Mouse (Mus musculus): ENCODE results near the gene Stam2. TPM values are rescaled to one million over a fixed set of nuclear protein-coding genes. Genes with fewer than 3 reads are reported as not detected.
A peak's percentile ranks its signal among the peaks of the same experiment; 100 is the strongest.

Gene Stam2
- polyA plus RNA-seq, 1 experiment from 2014 or later, result 48.8 TPM

DNA sequence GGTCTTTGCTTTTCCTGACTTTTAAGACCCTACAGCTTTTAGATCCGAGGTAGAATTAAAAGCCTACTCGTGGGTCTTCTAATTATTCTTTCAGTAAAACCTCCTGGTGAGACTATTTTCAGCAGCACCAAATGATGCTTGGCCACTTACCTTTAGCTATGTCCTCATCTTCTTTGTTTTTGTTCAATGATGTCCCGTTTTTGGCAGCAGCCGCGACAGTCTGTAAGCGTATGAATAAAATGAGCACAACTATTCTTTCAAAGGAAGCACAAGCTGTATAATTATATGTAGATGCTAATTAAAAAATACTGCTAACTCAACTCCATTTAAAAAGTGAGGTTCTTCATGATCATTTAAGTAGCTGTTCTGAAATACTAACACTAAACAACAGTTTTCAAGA is 26.5 kb downstream of the Stam2 start:
- Histone ChIP-seq H3K36me3 (peaks cover 20% of the 10 kb centered on the region), H3K27me3 (no peaks in the 10 kb centered on the region), H3K4me2 (replicated peaks) (no peak overlapping the region), H3K4me1 (peaks cover 4% of the 10 kb centered on the region; the same call in 1 of the 2 replicates), H3K9me3 (replicated peaks) (no peaks in the 10 kb centered on the region), H3K4me3 (no peak overlapping the region), H3K27ac (no peak overlapping the region), H3K9ac (no peak overlapping the region)
- no peak for ATAC-seq (ENCODE audit: low FRiP score)
- 92% methylated on average over 6 of the region's 6 CpGs for WGBS

GRCm38 (mm10) chr2:52714111-52714510 is 28.0 kb downstream of the Stam2 start:
- 87% methylated on average over 4 of the region's 4 CpGs for WGBS
- Histone ChIP-seq H3K36me3 (peaks cover 25% of the 10 kb centered on the region), H3K9ac (no peak overlapping the region), H3K27me3 (no peaks in the 10 kb centered on the region), H3K27ac (no peak overlapping the region), H3K4me1 (no peaks in the 10 kb centered on the region), H3K4me3 (no peak overlapping the region), H3K4me2 (replicated peaks) (no peak overlapping the region), H3K9me3 (replicated peaks) (no peaks in the 10 kb centered on the region)
- ATAC-seq (ENCODE audit: low FRiP score), result no peak

GRCm38 (mm10) chr2:52710804-52711203 is 31.3 kb downstream of the Stam2 start:
- Histone ChIP-seq H3K9ac (no peak overlapping the region), H3K4me2 (replicated peaks) (no peak overlapping the region), H3K4me1 (no peaks in the 10 kb centered on the region), H3K27ac (no peak overlapping the region), H3K36me3 (peaks cover 35% of the 10 kb centered on the region), H3K9me3 (replicated peaks) (no peaks in the 10 kb centered on the region), H3K4me3 (no peak overlapping the region), H3K27me3 (no peaks in the 10 kb centered on the region)
- 87% methylated on average over 2 of the region's 2 CpGs for WGBS
- ATAC-seq (ENCODE audit: low FRiP score), result no peak

DNA sequence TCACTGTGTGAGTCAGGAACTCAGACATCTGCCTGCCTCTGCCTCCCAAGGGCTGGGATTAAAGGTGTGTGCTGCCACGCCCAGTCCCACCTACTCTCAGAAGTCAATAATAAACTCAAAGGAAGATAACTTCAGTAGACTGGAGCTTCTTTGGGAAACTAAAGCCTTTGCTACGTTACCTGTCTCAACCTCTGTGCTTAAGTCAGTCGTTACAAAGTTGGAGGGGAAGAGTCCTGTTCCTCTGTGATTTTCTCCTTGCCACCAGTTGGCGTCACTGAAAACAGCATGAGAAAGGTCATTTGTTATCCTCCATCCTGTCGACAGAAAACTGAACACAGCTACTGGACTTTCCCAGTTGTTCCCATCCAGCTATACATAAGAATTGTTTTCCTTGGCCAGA is 32.7 kb downstream of the Stam2 start:
- peaks cover 33% of the 10 kb centered on the region for H3K36me3 ChIP-seq

GRCm38 (mm10) chr2:52701368-52702036 is 40.6 kb downstream of the Stam2 start:
- Histone ChIP-seq H3K4me3 (no peak overlapping the region), H3K36me3 (peaks cover 15% of the 10 kb centered on the region; the same call in 1 of the 2 replicates), H3K9me3 (replicated peaks) (no peaks in the 10 kb centered on the region), H3K9ac (no peak overlapping the region), H3K4me2 (replicated peaks) (no peak overlapping the region), H3K27ac (no peak overlapping the region), H3K4me1 (no peaks in the 10 kb centered on the region), H3K27me3 (no peaks in the 10 kb centered on the region)
- no peak for ATAC-seq (ENCODE audit: low FRiP score)
- 93% methylated on average over 11 of the region's 11 CpGs for whole genome bisulfite sequencing

More for the DNA sequence above, 32.7 kb downstream of the Stam2 start:
- H3K4me1 ChIP-seq, result no peaks in the 10 kb centered on the region
- 90% methylated on average over 5 of the region's 5 CpGs for WGBS
- no peak overlapping the region for H3K27ac ChIP-seq
- H3K4me2 ChIP-seq (replicated peaks), result no peak overlapping the region
- H3K9ac ChIP-seq, result no peak overlapping the region
- no peak overlapping the region for H3K4me3 ChIP-seq
- ATAC-seq (ENCODE audit: low FRiP score), result no peak
- no peaks in the 10 kb centered on the region for H3K27me3 ChIP-seq
- no peaks in the 10 kb centered on the region for H3K9me3 ChIP-seq (replicated peaks)

DNA sequence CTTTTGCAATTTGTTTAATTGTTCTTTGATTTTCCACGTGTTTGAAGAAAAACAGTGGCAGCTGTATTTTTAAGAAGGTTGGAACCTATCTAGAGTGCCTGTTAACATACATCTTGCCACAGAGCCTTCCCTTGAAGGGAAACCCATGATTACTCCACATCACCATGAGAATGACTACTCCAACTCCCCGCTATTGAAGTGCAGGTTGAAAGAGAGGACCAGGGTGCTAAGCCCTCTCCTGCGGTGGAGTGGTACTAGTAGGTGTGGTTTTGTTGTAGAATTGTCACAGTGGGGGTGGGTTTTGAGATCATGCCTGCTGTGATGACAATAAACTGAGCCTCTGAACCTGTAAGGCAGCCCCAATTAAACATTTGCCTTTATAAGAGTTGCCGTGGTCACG is 41.7 kb downstream of the Stam2 start:
- Histone ChIP-seq H3K36me3 (peaks cover 10% of the 10 kb centered on the region; the same call in 1 of the 2 replicates), H3K9me3 (replicated peaks) (no peaks in the 10 kb centered on the region), H3K9ac (no peak overlapping the region), H3K4me2 (replicated peaks) (no peak overlapping the region), H3K4me3 (no peak overlapping the region), H3K4me1 (no peaks in the 10 kb centered on the region), H3K27me3 (no peaks in the 10 kb centered on the region), H3K27ac (no peak overlapping the region)
- 57% methylated on average over 5 of the region's 5 CpGs for WGBS
- no peak for ATAC-seq (ENCODE audit: low FRiP score)

- Histone ChIP-seq H3K4me2 (replicated peaks) (no peak overlapping the region), H3K27me3 (no peaks in the 10 kb centered on the region), H3K27ac (no peak overlapping the region), H3K9me3 (replicated peaks) (no peaks in the 10 kb centered on the region), H3K4me3 (no peak overlapping the region), H3K4me1 (no peaks in the 10 kb centered on the region), H3K36me3 (peaks cover 9% of the 10 kb centered on the region), H3K9ac (no peak overlapping the region)
- ATAC-seq (ENCODE audit: low FRiP score), result no peak
- 92% methylated on average over 6 of the region's 6 CpGs for WGBS
Measured at GRCm38 (mm10) chr2:52694604-52695003, 47.5 kb downstream of the Stam2 start.

GRCm38 (mm10) chr2:52691745-52692144 is 50.3 kb downstream of the Stam2 start:
- Histone ChIP-seq H3K36me3 (peaks cover 4% of the 10 kb centered on the region; the same call in 1 of the 2 replicates), H3K4me1 (no peaks in the 10 kb centered on the region), H3K9ac (no peak overlapping the region), H3K9me3 (replicated peaks) (no peaks in the 10 kb centered on the region), H3K27me3 (no peaks in the 10 kb centered on the region), H3K4me3 (no peak overlapping the region), H3K27ac (no peak overlapping the region), H3K4me2 (replicated peaks) (no peak overlapping the region)
- ATAC-seq (ENCODE audit: low FRiP score), result no peak
- WGBS, result 72% methylated on average over 4 of the region's 4 CpGs

GRCm38 (mm10) chr2:52686601-52687000 is 55.5 kb downstream of the Stam2 start:
- no peak overlapping the region for H3K9ac ChIP-seq
- no peaks in the 10 kb centered on the region for H3K36me3 ChIP-seq
- H3K4me2 ChIP-seq (replicated peaks), result no peak overlapping the region
- H3K4me1 ChIP-seq, result no peaks in the 10 kb centered on the region
- H3K4me3 ChIP-seq, result no peak overlapping the region
- no peak for ATAC-seq (ENCODE audit: low FRiP score)
- H3K27me3 ChIP-seq, result no peaks in the 10 kb centered on the region
- WGBS, result 89% methylated on average over 6 of the region's 6 CpGs
- H3K27ac ChIP-seq, result no peak overlapping the region
- H3K9me3 ChIP-seq (replicated peaks), result no peaks in the 10 kb centered on the region

DNA sequence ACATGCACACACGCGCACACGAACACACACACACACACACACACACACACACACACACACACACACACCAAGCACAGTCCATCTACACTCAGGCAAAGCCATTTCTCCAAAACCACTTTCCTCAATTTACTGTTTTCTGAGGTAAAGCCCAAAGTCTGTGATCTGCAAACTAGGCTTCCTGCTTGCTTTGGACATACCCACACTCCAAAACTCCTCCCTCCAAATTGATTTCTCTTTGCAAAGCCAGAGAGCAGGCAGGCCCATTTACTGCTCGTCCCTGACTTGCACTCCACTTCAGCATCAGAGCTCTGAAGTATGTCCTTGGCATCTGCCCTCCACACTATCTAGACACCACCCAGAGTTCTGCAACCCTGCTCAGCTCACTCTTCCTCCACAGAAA is 64.5 kb downstream of the Stam2 start:
- no peak for ATAC-seq (ENCODE audit: low FRiP score)
- Histone ChIP-seq H3K27me3 (peaks cover 34% of the 10 kb centered on the region), H3K27ac (no peak overlapping the region), H3K9me3 (replicated peaks) (no peaks in the 10 kb centered on the region), H3K4me1 (peaks cover 10% of the 10 kb centered on the region), H3K4me2 (replicated peaks) (no peak overlapping the region), H3K4me3 (no peak overlapping the region), H3K36me3 (no peaks in the 10 kb centered on the region), H3K9ac (no peak overlapping the region)
- 79% methylated on average over 4 of the region's 4 CpGs for WGBS

GRCm38 (mm10) chr2:52676913-52677303 is 65.2 kb downstream of the Stam2 start:
- H3K4me1 ChIP-seq, result peaks cover 10% of the 10 kb centered on the region
- H3K27me3 ChIP-seq, result peaks cover 37% of the 10 kb centered on the region
- peak overlapping the region; percentile 73 for H3K4me3 ChIP-seq
- H3K36me3 ChIP-seq, result no peaks in the 10 kb centered on the region
- H3K9ac ChIP-seq, result peak overlapping the region; percentile 80
- 6% methylated on average over 6 of the region's 6 CpGs for WGBS
- H3K27ac ChIP-seq, result no peak overlapping the region
- peak overlapping the region; percentile 91 for H3K4me2 ChIP-seq (replicated peaks)
- H3K9me3 ChIP-seq (replicated peaks), result no peaks in the 10 kb centered on the region
- ATAC-seq (ENCODE audit: low FRiP score), result no peak

DNA sequence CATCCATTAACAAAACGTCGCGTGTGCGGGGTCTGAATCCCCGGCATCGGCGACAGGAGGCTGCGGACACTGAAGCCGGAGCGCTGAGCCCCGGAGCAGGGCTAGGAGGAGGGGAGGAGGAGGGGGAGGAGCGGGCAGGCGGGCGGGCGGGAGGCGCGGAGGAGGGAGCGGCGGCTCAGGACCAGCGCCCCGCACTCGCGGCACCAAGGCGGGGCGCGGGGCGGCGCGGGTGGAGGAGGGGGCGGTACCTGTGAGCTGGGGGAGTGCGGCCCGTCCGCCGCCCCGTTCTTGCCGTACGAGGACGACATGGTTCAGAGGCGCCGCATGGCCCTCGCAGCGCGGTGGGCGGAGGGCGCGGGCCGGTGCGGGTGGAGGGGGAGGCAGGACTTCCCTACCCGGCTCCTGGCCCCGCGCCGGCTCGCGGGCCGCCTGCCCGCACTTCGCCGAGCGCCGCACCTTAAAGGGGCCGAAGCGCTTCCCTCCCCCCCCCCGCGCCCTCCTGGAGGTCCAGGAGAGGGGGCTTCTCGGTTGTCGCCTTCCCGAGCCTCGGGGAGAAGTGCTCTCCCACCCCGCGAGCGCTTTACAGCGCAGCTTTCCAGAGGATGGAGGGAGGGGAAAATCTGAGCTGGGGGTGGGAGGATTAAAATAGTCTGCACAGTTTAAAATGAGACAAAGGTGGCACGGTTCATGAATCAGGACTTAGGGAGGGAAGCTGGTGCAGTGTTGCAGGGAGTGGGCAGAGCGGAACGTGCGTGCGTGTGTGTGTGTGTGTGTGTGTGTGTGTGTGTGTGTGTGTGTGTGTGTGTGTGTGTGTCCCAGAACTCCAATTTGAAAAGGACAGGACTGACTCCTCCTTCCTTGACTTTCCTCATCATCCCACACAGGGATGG is 65.8 kb downstream of the Stam2 start, which contains the start of gene Cacnb4:
Gene Cacnb4 (minus strand): TSS at position 809 of the 890 bp plus-strand sequence.
- WGBS, result under 1% methylated on average over 38 of the region's 77 CpGs
- Histone ChIP-seq H3K27ac (peak within 1 kb of the TSS; percentile 44; the same call in 1 of the 2 replicates), H3K27me3 (peaks cover 37% of the 10 kb centered on the region)

More for the DNA sequence above, 65.8 kb downstream of the Stam2 start, which contains the start of gene Cacnb4:
- H3K36me3 ChIP-seq, result no peaks in the 10 kb centered on the region
- peak within 1 kb of the TSS; percentile 73 for H3K4me3 ChIP-seq
- peak within 1 kb of the TSS; percentile 91 for H3K4me2 ChIP-seq (replicated peaks)
- H3K9ac ChIP-seq, result peak within 1 kb of the TSS; percentile 80
- no peaks in the 10 kb centered on the region for H3K9me3 ChIP-seq (replicated peaks)
- ATAC-seq (ENCODE audit: low FRiP score), result peak; percentile 94
- peaks cover 10% of the 10 kb centered on the region for H3K4me1 ChIP-seq

Data from hindbrain, embryonic 12.5 days (tissue).